Mouse (Mus musculus): ENCODE measurements around the gene Olfr1402. TPM values are rescaled to one million over a fixed set of nuclear protein-coding genes. Genes with fewer than 3 reads are reported as not detected.

Olfr1402 gene
- total RNA-seq (2017) = not detected in 2 replicates

DNA sequence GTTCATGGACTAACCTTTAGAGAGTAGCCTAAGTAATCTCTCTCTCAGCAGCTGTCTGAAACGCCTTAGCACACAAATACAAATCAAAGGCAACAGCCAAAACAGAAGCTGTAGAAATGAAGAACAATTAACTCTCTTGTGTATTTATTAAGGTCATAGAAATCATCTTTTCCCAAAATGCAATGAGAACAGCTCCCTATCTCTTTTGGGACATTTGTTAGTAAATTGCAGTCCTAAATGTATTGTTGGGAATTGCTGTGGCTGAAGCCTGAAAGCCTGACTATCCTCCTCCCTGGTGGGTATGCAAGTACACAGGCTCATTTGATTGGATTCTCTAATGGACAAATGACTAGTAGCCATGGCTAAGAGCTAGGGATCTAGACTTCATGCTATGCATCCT lies at the start of gene Olfr1402:
Olfr1402 (minus strand) TSS at position 101 of the 400 bp plus-strand sequence.
- no peak for ATAC-seq (ENCODE audit: extremely low read depth, insufficient number of reproducible peaks, low FRiP score, poor library complexity, severe bottlenecking)

GRCm38 (mm10) chr3:97455286-97455685 lies 33.5 kb upstream of the Olfr1402 start:
- no peak for ATAC-seq (ENCODE audit: extremely low read depth, insufficient number of reproducible peaks, low FRiP score, poor library complexity, severe bottlenecking)

GRCm38 (mm10) chr3:97438619-97439018 lies 16.8 kb upstream of the Olfr1402 start:
- ATAC-seq (ENCODE audit: extremely low read depth, insufficient number of reproducible peaks, low FRiP score, poor library complexity, severe bottlenecking) = no peak

- ATAC-seq (ENCODE audit: extremely low read depth, insufficient number of reproducible peaks, low FRiP score, poor library complexity, severe bottlenecking) = no peak
Measured at GRCm38 (mm10) chr3:97394289-97394688, 27.5 kb downstream of the Olfr1402 start.

GRCm38 (mm10) chr3:97393079-97393478 lies 28.7 kb downstream of the Olfr1402 start:
- no peak for ATAC-seq (ENCODE audit: extremely low read depth, insufficient number of reproducible peaks, low FRiP score, poor library complexity, severe bottlenecking)

DNA sequence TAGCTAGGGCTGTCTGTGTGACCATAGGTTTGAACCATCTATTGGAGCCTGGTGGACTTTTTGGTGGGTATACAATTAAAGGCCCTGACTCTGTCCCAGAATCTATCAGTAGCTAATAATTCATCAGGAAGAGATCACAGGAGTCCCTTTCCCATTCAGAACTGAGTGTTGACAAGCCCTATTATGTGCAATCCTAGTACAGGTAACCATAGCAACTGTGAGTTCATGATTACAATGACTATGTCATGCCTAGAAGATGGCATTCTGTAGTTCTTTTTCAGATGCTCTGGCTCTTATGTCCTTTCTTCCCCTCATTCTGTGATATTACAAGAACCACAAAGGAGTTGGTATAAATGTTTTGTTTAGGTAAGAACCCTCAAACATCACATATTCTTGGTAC lies 51.4 kb downstream of the Olfr1402 start:
- ATAC-seq (ENCODE audit: extremely low read depth, insufficient number of reproducible peaks, low FRiP score, poor library complexity, severe bottlenecking) = no peak

GRCm38 (mm10) chr3:97363418-97364098 lies 58.3 kb downstream of the Olfr1402 start:
- no peak for ATAC-seq (ENCODE audit: extremely low read depth, insufficient number of reproducible peaks, low FRiP score, poor library complexity, severe bottlenecking)

GRCm38 (mm10) chr3:97358448-97358847 lies 63.4 kb downstream of the Olfr1402 start:
- no peak for ATAC-seq (ENCODE audit: extremely low read depth, insufficient number of reproducible peaks, low FRiP score, poor library complexity, severe bottlenecking)

Other genes starting within 250 kb of the Olfr1402 start
- gene Bcl9, start 124.1 kb downstream of the Olfr1402 start, total RNA-seq (2017) = 10.7 and 12.0 TPM in 2 replicates
- 39.8 and 42.0 TPM in 2 replicates for gene Chd1l, start 188.2 kb upstream of the Olfr1402 start, total RNA-seq (2017)
- 14.2 TPM in 2 replicates for gene Fmo5, start 206.8 kb upstream of the Olfr1402 start, total RNA-seq (2017)
- 13.5 and 22.8 TPM in 2 replicates for gene Prkab2, start 236.2 kb upstream of the Olfr1402 start, total RNA-seq (2017)